Mouse (Mus musculus) gastrocnemius, postnatal 10 days (tissue): ENCODE results near the gene Ccrl2. TPM values are rescaled to one million over a fixed set of nuclear protein-coding genes. Genes with fewer than 3 reads are reported as not detected.

Experiments
- total RNA-seq, 2 experiments: library from RNA; stranded (reverse); gene quantifications; 2 replicates each; pipeline ENCODE4 v1.2.3; 2021

The Ccrl2 gene
- total RNA-seq, 2 experiments from 2014 or later = 4.7 to 4.8 TPM

Other genes starting within 250 kb of the Ccrl2 start
- not detected for gene Prss44, start 243.5 kb downstream of the Ccrl2 start, total RNA-seq
- gene Prss43, start 230.8 kb downstream of the Ccrl2 start, total RNA-seq = not detected
- gene Prss45, start 222.9 kb downstream of the Ccrl2 start, total RNA-seq = not detected
- gene Prss46, start 213.0 kb downstream of the Ccrl2 start, total RNA-seq = under 1 TPM in 1 of 2 experiments, not detected in 1; 0.29 TPM
- under 1 TPM in 1 of 2 experiments, not detected in 1; 0.41 TPM for gene Prss50, start 199.6 kb downstream of the Ccrl2 start, total RNA-seq
- gene Als2cl, start 177.6 kb downstream of the Ccrl2 start, total RNA-seq = 1 to 10 TPM; 4.5 to 9.7 TPM
- under 1 TPM; 0.47 to 0.54 TPM for gene Tmie, start 177.4 kb downstream of the Ccrl2 start, total RNA-seq
- gene Fam240a, start 140.7 kb downstream of the Ccrl2 start, total RNA-seq = under 1 TPM in 1 of 2 experiments, not detected in 1; 0.99 TPM
- not detected for gene Tdgf1, start 111.4 kb downstream of the Ccrl2 start, total RNA-seq
- 10 to 100 TPM; 10.6 to 13.7 TPM for gene Lrrc2, start 106.0 kb downstream of the Ccrl2 start, total RNA-seq
- under 1 TPM; 0.92 to 0.93 TPM for gene Rtp3, start 66.9 kb downstream of the Ccrl2 start, total RNA-seq
- 10 to 100 TPM in 1 of 2 experiments, 1 to 10 TPM in 1; 1.1 to 10.1 TPM for gene Ltf, start 38.2 kb downstream of the Ccrl2 start, total RNA-seq
- gene Lrrfip2, start 60.1 kb upstream of the Ccrl2 start, total RNA-seq = 10 to 100 TPM; 72.3 to 80.8 TPM
- 10 to 100 TPM; 11.1 to 17.8 TPM for gene Mlh1, start 214.3 kb upstream of the Ccrl2 start, total RNA-seq
- gene Epm2aip1, start 214.4 kb upstream of the Ccrl2 start, total RNA-seq = 10 to 100 TPM; 26.8 to 29.9 TPM